Mouse (Mus musculus) stomach, postnatal 0 days (tissue): ENCODE data around the gene Fabp1. TPM values are rescaled to one million over a fixed set of nuclear protein-coding genes. Genes with fewer than 3 reads are reported as not detected.

Source experiments
- ATAC-seq: fragments of 200-750 bp; cut with Nextera tagmentation; 2 replicates; pipeline ENCODE4 v1.8.0; 2017; ENCODE audit not compliant: low FRiP score, low TSS enrichment
- DNase-seq: peaks from one replicate; pipeline ENCODE4 v3.0.0-alpha.2; 2016; ENCODE audit warnings: low spot score
- H3K27ac ChIP-seq: fragments of 300-500 bp; sonication (generic); replicated peaks from 2 replicates; pipeline ENCODE4 v1.5.1; 2014; ENCODE audit warnings: mild to moderate bottlenecking, control low read depth
- H3K27me3 ChIP-seq: fragments of 300-500 bp; sonication (generic); 2 replicates; pipeline ENCODE4 v1.6.1; 2014; ENCODE audit warnings: low read length; ENCODE audit not compliant: control insufficient read depth, insufficient read depth
- H3K36me3 ChIP-seq: fragments of 300-500 bp; sonication (generic); 2 replicates; pipeline ENCODE4 v1.6.1; 2014; ENCODE audit warnings: low read length, mixed read lengths; ENCODE audit not compliant: control insufficient read depth, insufficient read depth
- H3K4me1 ChIP-seq: fragments of 300-500 bp; sonication (generic); replicated peaks from 2 replicates; pipeline ENCODE4 v1.6.1; 2014; ENCODE audit warnings: antibody characterized with exemption; ENCODE audit not compliant: control insufficient read depth, insufficient read depth
- H3K4me2 ChIP-seq: fragments of 300-500 bp; sonication (generic); replicated peaks from 2 replicates; pipeline ENCODE4 v1.6.1; 2014; ENCODE audit warnings: low read depth, mild to moderate bottlenecking, control low read depth, moderate library complexity
- H3K4me3 ChIP-seq: fragments of 300-500 bp; sonication (generic); 2 replicates; pipeline ENCODE4 v1.5.1; 2014; ENCODE audit warnings: low read depth, low read length, control low read depth
- H3K9ac ChIP-seq: fragments of 300-500 bp; sonication (generic); 2 replicates; pipeline ENCODE4 v1.6.1; 2014; ENCODE audit warnings: mild to moderate bottlenecking, low read length, control low read depth, mixed read lengths
- H3K9me3 ChIP-seq: fragments of 300-500 bp; sonication (generic); 2 replicates; pipeline ENCODE4 v1.6.1; 2016; ENCODE audit warnings: low read length; ENCODE audit not compliant: control insufficient read depth
- CTCF ChIP-seq: IDR thresholded peaks from 2 replicates; pipeline ENCODE4 v1.5.1; 2016; ENCODE audit warnings: antibody characterized with exemption, low read depth, mild to moderate bottlenecking, moderate library complexity
- EP300 ChIP-seq: optimal IDR thresholded peaks from 2 replicates; pipeline ENCODE3; 2016; ENCODE audit warnings: antibody characterized with exemption
- whole genome bisulfite sequencing: fragments of 180-500 bp; shearing (Covaris S2); extraction: QIAGEN DNeasy Blood & Tissue Kit; methylation state at CpG from one replicate; pipeline ENCODE4 v1.1.7; 2014; 5-methylcytosine and 5-hydroxymethylcytosine counted together
- polyA plus RNA-seq: library from polyadenylated mRNA; unstranded; fragments of >200 nt; fragmentation: Nextera tagmentation; extraction: Ambion mirVana; gene quantifications from 2 replicates; pipeline ENCODE4 v1.2.1, GENCODE M21; 2015

Fabp1 gene
- polyA plus RNA-seq: 208 and 210 TPM in 2 replicates

- DNase-seq (no peak), ATAC-seq (peak; percentile 51; the same call in 1 of the 2 replicates)
- Histone ChIP-seq H3K4me1 (no peaks in the 10 kb centered on the region), H3K9me3 (no peaks in the 10 kb centered on the region), H3K27me3 (no peaks in the 10 kb centered on the region), H3K36me3 (no peaks in the 10 kb centered on the region), H3K27ac (no peak within 1 kb of the TSS), H3K9ac (no peak within 1 kb of the TSS), H3K4me3 (no peak within 1 kb of the TSS), H3K4me2 (no peak within 1 kb of the TSS)
- TF ChIP-seq CTCF: no peak
- no peak for TF ChIP-seq EP300
- WGBS: 66% methylated on average over 4 of the region's 4 CpGs
Measured at GRCm38 (mm10) chr6:71199612-71200011, at the start of gene Fabp1. Gene Fabp1, plus strand, starts transcription at chr6:71199827.

- H3K4me1 ChIP-seq: no peaks in the 10 kb centered on the region
- H3K27me3 ChIP-seq: no peaks in the 10 kb centered on the region
- no peak overlapping the region for H3K4me2 ChIP-seq
- 56% methylated on average over 10 of the region's 10 CpGs for WGBS
- H3K36me3 ChIP-seq: no peaks in the 10 kb centered on the region
- H3K27ac ChIP-seq: no peak overlapping the region
- H3K9me3 ChIP-seq: no peaks in the 10 kb centered on the region
- no peak overlapping the region for H3K4me3 ChIP-seq
- no peak for TF ChIP-seq EP300
- TF ChIP-seq CTCF: no peak
- H3K9ac ChIP-seq: no peak overlapping the region
- ATAC-seq: no peak
- DNase-seq: no peak
Measured at GRCm38 (mm10) chr6:71151098-71151497, 48.5 kb upstream of the Fabp1 start.

DNA sequence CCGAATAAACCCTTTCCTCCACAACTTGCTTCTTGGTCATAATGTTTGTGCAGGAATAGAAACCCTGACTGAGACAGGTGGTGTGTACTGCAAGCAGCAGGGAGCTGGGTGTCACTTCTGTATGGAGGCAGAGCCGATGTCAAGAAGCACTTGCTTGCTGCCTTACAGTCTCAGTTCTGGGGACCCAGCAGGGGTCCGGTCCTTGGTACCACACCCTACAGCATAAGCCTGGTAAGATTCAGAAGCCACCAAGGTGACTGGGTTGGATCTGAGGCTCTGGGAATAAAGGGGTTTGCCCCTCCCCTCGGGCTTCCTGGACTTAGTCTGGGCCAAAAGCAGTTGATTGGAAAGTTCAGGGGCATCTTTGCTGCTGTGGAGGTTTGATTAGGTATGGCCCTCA lies 46.1 kb upstream of the Fabp1 start:
- Histone ChIP-seq H3K36me3 (no peaks in the 10 kb centered on the region), H3K27me3 (no peaks in the 10 kb centered on the region), H3K9ac (no peak overlapping the region), H3K4me1 (no peaks in the 10 kb centered on the region), H3K27ac (no peak overlapping the region), H3K4me2 (no peak overlapping the region), H3K9me3 (no peaks in the 10 kb centered on the region), H3K4me3 (no peak overlapping the region)
- 86% methylated on average over 4 of the region's 4 CpGs for WGBS
- TF ChIP-seq EP300: no peak
- TF ChIP-seq CTCF: no peak
- DNase-seq: no peak
- ATAC-seq: no peak

DNA sequence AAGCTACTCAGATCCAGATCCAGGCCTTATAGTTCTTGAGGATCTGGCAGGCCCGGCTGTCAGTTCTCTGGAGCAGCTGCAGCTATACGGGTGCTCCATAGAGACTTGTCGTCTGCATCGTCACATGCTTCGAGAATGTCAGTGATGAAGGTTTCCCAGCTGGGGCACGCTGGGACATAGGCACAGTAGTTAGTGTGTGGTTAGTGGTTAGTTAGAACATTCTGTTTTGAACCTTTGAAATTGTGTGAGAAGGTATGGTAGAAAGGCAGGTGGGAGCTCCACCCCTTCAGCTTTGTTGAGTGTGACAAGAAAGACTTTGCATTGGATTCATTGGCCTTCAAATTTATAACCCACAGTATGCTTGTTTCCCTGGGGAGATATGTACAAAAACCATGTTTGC lies 44.8 kb upstream of the Fabp1 start:
- H3K27ac ChIP-seq: no peak overlapping the region
- DNase-seq: no peak
- H3K4me2 ChIP-seq: no peak overlapping the region
- ATAC-seq: no peak
- no peaks in the 10 kb centered on the region for H3K9me3 ChIP-seq
- no peaks in the 10 kb centered on the region for H3K27me3 ChIP-seq
- no peak overlapping the region for H3K9ac ChIP-seq
- H3K4me3 ChIP-seq: no peak overlapping the region
- TF ChIP-seq CTCF (no peak), EP300 (no peak)
- H3K4me1 ChIP-seq: no peaks in the 10 kb centered on the region
- WGBS: 71% methylated on average over 6 of the region's 6 CpGs
- H3K36me3 ChIP-seq: no peaks in the 10 kb centered on the region

DNA sequence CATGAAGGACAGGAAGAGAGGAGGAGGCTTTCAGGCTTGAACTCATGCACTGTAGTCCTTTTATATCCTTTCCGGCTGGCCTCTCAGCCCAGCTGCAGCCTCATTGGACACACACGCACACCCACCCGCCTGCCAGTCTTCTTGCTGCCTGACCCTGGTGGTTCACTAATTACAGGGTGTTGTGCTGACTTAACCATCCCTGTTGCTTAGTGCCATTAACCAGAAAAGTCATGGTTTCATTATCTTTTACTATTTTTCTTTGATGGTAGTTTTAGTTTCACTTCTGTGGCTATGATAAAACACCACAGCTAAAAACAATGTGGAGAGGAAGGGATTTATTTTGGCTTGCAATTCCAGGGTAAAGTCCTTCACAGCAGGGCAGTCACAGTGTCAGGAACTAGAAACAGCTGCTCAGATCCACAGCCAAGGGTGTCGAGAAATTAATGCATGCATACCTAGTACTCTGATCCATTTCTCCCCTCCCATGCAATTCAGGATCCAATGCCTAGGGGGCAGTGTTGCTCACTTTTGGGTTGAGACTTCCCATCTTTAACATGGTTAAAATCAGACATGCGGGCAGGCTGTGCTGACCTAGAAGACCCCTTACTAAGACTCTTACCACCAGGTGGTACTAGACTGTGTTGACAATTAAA lies 42.8 kb upstream of the Fabp1 start:
- Histone ChIP-seq H3K4me3 (no peak overlapping the region), H3K27ac (no peak overlapping the region), H3K27me3 (no peaks in the 10 kb centered on the region), H3K9ac (no peak overlapping the region), H3K4me1 (no peaks in the 10 kb centered on the region), H3K9me3 (no peaks in the 10 kb centered on the region), H3K36me3 (no peaks in the 10 kb centered on the region), H3K4me2 (no peak overlapping the region)
- peak; percentile 61 for TF ChIP-seq CTCF
- TF ChIP-seq EP300: no peak
- ATAC-seq (no peak), DNase-seq (no peak)
- 72% methylated on average over 5 of the region's 5 CpGs for WGBS

- H3K9me3 ChIP-seq: no peaks in the 10 kb centered on the region
- ATAC-seq (no peak), DNase-seq (no peak)
- no peak overlapping the region for H3K27ac ChIP-seq
- H3K4me3 ChIP-seq: no peak overlapping the region
- H3K9ac ChIP-seq: no peak overlapping the region
- WGBS: 70% methylated on average over 7 of the region's 7 CpGs
- no peaks in the 10 kb centered on the region for H3K4me1 ChIP-seq
- no peak for TF ChIP-seq EP300
- TF ChIP-seq CTCF: no peak
- no peaks in the 10 kb centered on the region for H3K27me3 ChIP-seq
- no peak overlapping the region for H3K4me2 ChIP-seq
- H3K36me3 ChIP-seq: no peaks in the 10 kb centered on the region
Measured at GRCm38 (mm10) chr6:71161290-71161689, 38.3 kb upstream of the Fabp1 start.
